Mouse (Mus musculus): ENCODE results near the gene Lrrc17.

- TF ChIP-seq POLR2A (IDR thresholded peaks at IDR 0.05; ENCODE audit: low read depth, low read length) (no peak), ZMIZ1 (IDR thresholded peaks at IDR 0.05; ENCODE audit: low read depth, low read length) (no peak), CTCF (conservative IDR thresholded peaks at IDR 0.05 in 1 of 2, IDR thresholded peaks at IDR 0.05 in 1 of 2; ENCODE audit: low read depth in 2 of 2, low read length in 2 of 2) (no peak), MAX (IDR thresholded peaks at IDR 0.05; ENCODE audit: low read length) (no peak), BHLHE40 (IDR thresholded peaks at IDR 0.05; ENCODE audit: low read depth, low read length) (no peak), ZC3H11A (IDR thresholded peaks at IDR 0.05; ENCODE audit: low read depth, low read length) (no peak), USF2 (conservative IDR thresholded peaks at IDR 0.05; ENCODE audit: low read depth, low read length) (no peak)
These were observed 10.3 kb downstream of the Lrrc17 start for GRCm38 (mm10) chr5:21553685-21554084.

All from CH12.LX (cell line).